Mouse (Mus musculus): ENCODE results near the gene BC003965.
"Not testable (repeated sequence)": the region's sequence is repeated elsewhere in the genome, so short reads cannot be mapped to it uniquely, and the experiment has no call there.

The BC003965 gene

DNA sequence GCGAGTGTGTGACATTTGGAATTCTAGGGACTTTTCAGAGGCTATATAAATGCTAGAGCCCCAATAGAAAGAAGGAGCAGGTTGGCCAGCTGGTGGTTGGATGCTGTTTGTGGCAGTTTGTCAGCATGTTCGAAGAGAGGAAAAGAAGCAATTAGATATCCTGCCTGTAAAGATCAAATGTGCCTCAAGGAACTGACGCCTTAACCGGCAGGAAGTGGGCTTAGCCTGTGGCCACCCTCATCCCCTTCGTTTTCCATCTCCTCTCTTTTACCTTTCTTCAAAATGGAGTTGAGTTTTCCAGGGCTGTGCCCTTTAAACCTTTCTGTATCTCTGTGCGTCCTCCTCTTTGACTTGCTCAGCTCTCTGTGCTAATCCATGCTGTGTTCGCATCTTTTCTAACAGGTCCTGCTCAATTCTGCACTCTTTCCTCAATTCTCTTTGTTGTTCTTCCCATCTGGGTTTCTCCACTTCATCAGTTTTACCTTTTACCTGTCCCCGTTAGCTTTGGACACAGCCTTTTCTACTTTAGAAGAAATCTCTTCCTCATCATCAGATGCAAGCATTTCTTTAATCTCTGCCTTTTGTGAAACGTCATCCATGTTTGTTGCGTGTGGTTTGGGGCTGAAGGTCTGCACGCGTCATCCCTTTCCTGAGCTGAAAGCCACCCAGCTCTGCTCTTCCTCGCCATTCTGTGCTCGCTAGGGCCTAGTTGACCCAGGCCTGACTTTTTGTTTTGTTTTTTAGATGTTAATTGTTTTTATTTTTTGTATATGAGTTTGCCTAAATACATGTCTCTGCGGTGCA lies 35.3 kb downstream of the BC003965 start:
- DNase-seq (ENCODE audit: low spot score) = no peak

DNA sequence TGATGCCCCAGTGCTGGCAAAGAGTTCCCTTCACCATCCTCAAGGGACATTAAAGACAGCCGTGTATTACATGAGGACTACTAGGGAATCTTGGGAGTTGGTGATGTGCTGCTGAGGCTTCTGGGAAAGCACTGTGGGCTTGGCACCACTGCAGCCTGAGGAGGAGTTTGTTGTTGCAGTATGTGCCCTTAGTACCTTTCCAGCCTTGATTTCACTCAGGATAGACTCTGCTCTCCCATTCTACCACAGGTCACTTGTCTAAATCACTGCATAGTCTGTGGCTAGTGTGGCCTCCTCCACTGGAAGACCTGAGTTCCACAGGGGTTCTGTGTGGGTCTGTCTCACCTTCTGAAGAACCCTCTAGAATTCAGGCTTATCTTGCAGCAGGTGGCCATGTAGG lies 36.4 kb downstream of the BC003965 start:
- DNase-seq (ENCODE audit: low spot score) = no peak

DNA sequence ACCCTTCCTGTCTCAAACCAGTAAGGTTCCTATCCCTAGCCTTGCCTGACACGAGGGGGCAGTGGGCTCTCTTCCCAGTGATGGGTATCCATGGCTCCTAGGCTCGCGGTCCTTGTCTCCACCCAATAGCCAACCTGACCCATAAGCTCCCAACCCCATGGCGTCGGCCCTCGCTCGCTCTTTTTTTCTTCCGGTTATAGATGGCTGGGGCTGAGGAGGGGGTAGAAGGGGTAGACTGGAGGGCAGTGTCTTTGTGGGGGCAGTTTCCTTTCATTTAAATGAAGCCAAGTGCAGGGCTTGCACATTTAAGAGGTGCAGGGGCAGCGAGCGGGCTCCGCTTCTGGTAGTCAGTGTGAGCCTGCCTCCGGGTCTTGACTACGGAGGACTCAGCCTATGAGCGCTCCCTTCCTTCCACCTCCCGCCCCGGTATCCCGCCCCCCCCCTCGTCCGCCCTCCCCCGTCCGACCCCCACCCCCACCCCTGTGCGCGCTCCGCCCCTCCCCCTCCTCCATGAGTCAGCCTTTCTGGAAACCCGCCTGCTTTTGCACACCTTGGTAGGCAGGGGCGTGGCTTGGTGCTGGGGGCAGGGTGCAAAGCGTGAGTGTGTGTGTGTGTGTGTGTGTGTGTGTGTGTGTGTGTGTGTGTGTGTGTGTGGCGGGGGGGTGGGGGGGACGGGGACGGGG lies 37.6 kb downstream of the BC003965 start:
- peak; percentile 73 for DNase-seq (ENCODE audit: low spot score)

DNA sequence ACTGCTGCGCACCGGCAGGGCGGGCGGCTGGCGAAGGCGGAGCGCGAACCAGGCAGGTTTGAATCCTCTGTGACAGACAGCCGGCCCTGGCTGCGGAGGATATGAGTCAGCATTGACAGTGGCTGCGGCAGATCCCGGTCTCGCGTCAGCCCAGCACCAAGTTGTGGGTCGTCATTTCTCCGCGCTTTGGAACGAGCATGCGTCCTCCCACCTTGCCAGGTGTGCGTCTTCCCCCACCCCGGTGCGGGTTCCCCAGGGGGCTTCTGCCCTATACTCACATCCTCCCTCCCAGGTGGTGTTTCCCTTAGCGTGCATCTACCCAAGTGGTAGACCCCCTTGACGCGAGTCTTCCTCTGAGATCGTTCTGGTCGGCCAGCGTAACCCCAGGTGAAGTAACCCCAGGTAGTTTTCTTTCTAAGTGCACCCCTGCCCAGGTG lies 38.2 kb downstream of the BC003965 start:
- not testable (repeated sequence) for DNase-seq (ENCODE audit: low spot score)

DNA sequence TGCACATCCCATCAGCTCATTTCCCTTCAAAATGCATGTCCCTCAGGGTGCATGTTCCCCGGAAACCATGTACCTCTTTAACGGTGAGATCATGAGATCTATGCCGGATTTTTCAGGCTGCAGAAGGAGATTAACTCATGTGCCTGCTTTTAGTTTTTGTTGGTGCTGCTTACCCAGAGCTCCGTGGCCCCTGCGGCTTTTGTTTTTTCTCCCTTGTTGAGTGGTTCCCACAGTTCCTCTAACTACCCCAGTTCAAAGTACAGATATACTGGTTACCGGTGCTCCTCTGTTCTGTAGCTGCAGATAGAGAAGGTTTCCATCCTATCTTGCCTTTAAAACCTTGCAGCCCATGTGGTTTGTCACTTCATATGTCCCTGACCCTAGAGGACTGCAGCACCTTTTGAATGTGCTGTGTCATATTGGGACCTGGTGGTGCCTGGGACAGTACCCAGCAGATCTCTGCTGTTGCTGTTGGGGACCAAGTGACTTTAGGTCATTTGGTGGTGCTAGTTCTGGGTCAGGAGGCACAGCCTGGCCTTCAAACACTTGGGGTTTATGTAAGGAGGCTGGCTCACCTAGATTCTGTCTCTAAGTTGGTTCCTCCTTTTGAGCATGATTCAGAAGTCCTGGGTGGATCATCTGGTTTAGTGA lies 38.7 kb downstream of the BC003965 start:
- no peak for DNase-seq (ENCODE audit: low spot score)

DNA sequence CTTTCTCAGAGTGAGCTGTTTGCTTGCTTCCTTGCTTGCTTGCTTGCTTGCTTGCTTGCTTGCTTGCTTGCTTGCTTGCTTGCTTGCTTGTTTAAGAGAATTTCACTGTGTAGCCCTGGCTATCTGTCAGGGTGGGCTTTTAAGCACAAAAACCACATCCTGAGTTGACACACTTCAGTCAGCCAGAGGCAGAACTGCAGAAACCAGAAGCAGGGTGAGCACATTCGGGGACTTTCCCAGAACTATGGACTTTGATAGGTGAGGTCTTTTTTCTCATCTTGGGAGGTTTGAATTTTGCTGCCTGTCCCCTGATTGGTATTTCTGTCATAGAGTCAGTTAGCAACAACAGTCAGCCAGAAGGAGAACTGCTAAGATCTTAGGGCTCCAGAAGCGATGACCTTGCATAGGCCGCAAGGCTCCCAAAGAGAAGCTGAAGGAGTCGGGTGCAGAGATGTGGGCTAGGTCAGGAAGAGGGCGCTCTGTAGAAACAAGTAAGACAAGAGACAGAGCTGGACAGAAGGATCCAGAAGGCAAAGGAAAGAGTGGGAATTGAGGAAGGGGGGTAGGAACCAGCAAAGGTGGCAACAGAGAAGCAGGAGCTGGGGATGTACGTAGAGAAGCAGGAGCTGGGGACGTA lies 40.4 kb downstream of the BC003965 start:
- DNase-seq (ENCODE audit: low spot score) = no peak

DNA sequence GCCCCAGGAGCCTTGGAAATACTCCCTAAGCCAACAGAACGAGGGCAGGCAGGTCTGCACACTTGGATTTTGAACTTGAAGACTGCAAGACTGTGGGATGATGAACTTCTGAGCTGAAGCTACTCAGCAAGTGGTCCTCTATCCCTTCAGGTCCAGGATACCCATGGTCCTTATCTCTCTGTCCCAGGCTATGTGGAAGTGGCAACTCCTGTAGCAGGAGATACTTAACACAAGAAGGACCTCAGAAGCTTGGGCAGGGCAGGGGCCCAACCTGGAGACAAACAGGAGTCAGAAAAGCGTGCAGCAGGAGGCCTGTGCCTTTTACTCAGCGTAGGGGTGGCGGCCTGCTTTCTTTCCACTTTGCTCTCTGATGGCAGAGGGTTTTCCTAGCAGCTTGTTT lies 41.3 kb downstream of the BC003965 start:
- DNase-seq (ENCODE audit: low spot score) = no peak

DNA sequence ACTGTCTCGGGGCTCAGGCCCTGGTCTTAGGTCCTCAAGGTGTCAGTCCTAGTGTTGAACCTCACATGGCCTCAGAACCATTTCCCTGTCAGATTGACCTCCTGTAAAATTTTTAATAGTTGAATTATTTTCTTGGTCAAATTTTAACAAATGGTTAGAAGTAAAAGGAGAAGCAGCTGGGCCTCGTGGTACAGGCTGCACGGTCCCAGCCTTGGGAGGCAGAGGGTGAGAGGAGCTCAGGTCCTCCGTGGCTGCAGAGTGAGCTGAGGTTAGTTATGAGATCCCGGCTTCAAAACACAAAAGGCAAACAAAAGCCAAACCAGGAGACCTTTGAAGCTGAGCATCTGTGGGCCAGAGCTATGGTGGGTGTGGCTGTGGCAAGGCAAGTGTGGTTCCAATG lies 43.6 kb downstream of the BC003965 start:
- no peak for DNase-seq (ENCODE audit: low spot score)

DNA sequence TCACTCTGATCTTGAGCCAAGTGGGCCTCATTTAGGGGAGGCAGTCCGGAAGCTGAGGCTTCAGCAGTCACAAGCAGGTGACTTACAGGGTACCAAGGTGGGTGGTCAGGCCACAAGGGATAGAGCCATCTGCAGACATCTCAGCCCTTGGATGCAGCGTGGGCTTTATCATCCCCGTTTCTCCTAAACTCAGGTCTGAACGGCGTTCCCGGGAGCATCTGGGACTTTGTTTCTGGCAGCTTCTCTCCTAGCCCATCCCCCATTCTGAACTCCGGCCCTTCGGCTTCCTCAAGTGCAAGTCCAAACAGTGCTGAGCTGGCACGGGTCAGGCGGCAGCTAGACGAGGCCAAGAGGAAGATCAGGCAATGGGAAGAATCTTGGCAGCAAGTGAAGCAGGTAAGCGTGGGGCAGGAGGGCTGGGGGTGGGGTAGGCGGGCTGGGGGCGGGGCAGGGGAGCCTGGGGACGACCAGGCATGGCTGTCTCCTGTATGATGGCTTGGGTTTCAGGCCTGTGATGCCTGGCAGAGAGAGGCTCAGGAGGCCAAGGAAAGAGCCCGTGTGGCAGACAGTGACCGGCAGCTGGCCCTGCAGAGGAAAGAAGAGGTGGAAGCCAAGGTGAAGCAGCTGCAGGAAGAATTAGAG lies 45.8 kb downstream of the BC003965 start:
- DNase-seq (ENCODE audit: low spot score) = not testable (repeated sequence)

DNA sequence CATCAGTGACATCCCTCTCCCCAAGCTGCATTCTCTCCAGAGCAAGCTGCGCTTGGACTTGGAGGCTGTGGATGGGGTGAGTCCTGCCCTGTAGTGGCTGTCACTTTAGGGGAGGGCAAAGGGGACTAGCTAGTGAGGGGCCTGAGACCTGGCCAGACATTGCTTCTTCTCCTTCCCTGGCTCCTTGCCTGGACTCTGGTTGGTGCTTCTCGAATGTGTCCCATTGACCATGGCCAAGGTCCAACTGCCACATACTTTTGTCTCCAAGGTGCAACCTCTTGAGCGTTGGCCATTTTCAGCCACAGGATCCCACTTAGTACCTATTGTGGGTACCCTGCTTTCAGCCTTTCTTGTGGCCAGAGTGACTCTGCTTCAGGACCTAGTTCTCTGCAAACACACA lies 46.3 kb downstream of the BC003965 start:
- no peak for DNase-seq (ENCODE audit: low spot score)

DNA sequence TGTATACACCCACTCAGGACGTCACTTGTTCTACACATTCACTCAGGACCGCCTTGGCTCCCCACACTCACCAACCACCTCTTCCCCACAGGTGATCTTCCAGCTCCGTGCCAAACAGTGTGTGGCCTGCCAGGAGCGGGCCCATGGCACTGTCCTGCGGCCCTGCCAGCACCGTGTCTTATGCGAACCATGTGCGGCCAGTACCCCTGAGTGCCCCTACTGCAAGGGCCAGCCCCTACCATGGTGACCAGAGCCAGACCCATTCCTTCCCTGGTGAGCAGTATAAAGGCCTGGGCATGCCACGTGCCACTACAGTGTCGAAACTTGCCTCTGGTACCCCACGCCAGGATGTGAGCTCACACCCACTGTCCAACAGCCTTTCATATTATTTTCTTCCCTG lies 47.3 kb downstream of the BC003965 start:
- DNase-seq (ENCODE audit: low spot score) = not testable (repeated sequence)

DNA sequence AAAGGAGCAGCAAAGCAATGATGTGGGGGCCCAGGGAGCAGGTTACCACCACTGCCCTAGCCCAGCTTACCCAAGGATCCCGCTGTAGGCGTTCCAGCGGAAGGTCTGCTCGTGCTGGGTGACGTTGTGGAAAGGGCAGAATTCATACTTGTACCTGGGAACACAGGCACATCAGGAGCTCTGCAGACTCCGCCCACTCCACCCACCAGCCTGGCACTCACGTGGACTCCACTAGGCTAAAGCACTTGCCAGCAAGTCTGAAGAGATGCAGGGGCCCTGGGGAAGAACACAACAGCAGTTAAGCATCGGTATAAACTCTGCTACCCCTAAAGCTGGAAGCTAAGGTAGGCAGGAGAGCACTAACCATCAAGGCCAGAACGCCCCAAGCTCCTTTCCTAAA lies 51.3 kb downstream of the BC003965 start:
- no peak for DNase-seq (ENCODE audit: low spot score)
